Mouse (Mus musculus): ENCODE data around the gene Ttc23. TPM values are rescaled to one million over a fixed set of nuclear protein-coding genes. Genes with fewer than 3 reads are reported as not detected.

Gene Ttc23
- polyA plus RNA-seq, 1 experiment from 2014 or later, result 18.7 TPM

- Histone ChIP-seq H3K27ac (no peak overlapping the region), H3K9ac (no peak overlapping the region), H3K36me3 (ENCODE audit: poor library complexity, severe bottlenecking) (peaks cover 31% of the 10 kb centered on the region), H3K27me3 (no peaks in the 10 kb centered on the region), H3K9me3 (replicated peaks) (no peaks in the 10 kb centered on the region), H3K4me3 (no peak overlapping the region), H3K4me2 (no peak overlapping the region), H3K4me1 (no peaks in the 10 kb centered on the region)
- ATAC-seq, result no peak
- 97% methylated on average over 4 of the region's 4 CpGs for WGBS
Observed at GRCm38 (mm10) chr7:67728203-67728602, 81.0 kb downstream of the Ttc23 start.

- no peak overlapping the region for H3K9ac ChIP-seq
- no peaks in the 10 kb centered on the region for H3K27me3 ChIP-seq
- H3K9me3 ChIP-seq (replicated peaks), result no peaks in the 10 kb centered on the region
- WGBS, result 93% methylated on average over 4 of the region's 4 CpGs
- no peak overlapping the region for H3K4me3 ChIP-seq
- H3K36me3 ChIP-seq (ENCODE audit: poor library complexity, severe bottlenecking), result peaks cover 31% of the 10 kb centered on the region
- H3K4me2 ChIP-seq, result no peak overlapping the region
- no peak for ATAC-seq
- no peaks in the 10 kb centered on the region for H3K4me1 ChIP-seq
- no peak overlapping the region for H3K27ac ChIP-seq
Observed at GRCm38 (mm10) chr7:67728809-67729208, 81.6 kb downstream of the Ttc23 start.

GRCm38 (mm10) chr7:67730431-67731110 is 83.4 kb downstream of the Ttc23 start:
- Histone ChIP-seq H3K36me3 (ENCODE audit: poor library complexity, severe bottlenecking) (peaks cover 22% of the 10 kb centered on the region), H3K27ac (no peak overlapping the region), H3K4me1 (no peaks in the 10 kb centered on the region), H3K9me3 (replicated peaks) (no peaks in the 10 kb centered on the region), H3K4me2 (no peak overlapping the region), H3K4me3 (no peak overlapping the region), H3K9ac (no peak overlapping the region), H3K27me3 (no peaks in the 10 kb centered on the region)
- no peak for ATAC-seq
- 74% methylated on average over 5 of the region's 5 CpGs for WGBS

GRCm38 (mm10) chr7:67732276-67732675 is 85.1 kb downstream of the Ttc23 start:
- no peaks in the 10 kb centered on the region for H3K4me1 ChIP-seq
- H3K4me2 ChIP-seq, result no peak overlapping the region
- peaks cover 10% of the 10 kb centered on the region for H3K36me3 ChIP-seq (ENCODE audit: poor library complexity, severe bottlenecking)
- no peak for ATAC-seq
- 86% methylated on average over 4 of the region's 4 CpGs for whole genome bisulfite sequencing
- H3K27ac ChIP-seq, result no peak overlapping the region
- H3K4me3 ChIP-seq, result no peak overlapping the region
- no peaks in the 10 kb centered on the region for H3K9me3 ChIP-seq (replicated peaks)
- no peaks in the 10 kb centered on the region for H3K27me3 ChIP-seq
- no peak overlapping the region for H3K9ac ChIP-seq

- no peaks in the 10 kb centered on the region for H3K9me3 ChIP-seq (replicated peaks)
- no peak overlapping the region for H3K9ac ChIP-seq
- H3K4me3 ChIP-seq, result no peak overlapping the region
- H3K36me3 ChIP-seq (ENCODE audit: poor library complexity, severe bottlenecking), result no peaks in the 10 kb centered on the region
- no peak for ATAC-seq
- peaks cover 13% of the 10 kb centered on the region for H3K4me1 ChIP-seq
- no peaks in the 10 kb centered on the region for H3K27me3 ChIP-seq
- 86% methylated on average over 4 of the region's 4 CpGs for WGBS
- H3K4me2 ChIP-seq, result no peak overlapping the region
- H3K27ac ChIP-seq, result no peak overlapping the region
Observed at GRCm38 (mm10) chr7:67740382-67740781, 93.2 kb downstream of the Ttc23 start.

- Histone ChIP-seq H3K36me3 (ENCODE audit: poor library complexity, severe bottlenecking) (no peaks in the 10 kb centered on the region), H3K9ac (no peak overlapping the region), H3K4me3 (no peak overlapping the region), H3K9me3 (replicated peaks) (no peaks in the 10 kb centered on the region), H3K4me2 (no peak overlapping the region), H3K4me1 (peaks cover 13% of the 10 kb centered on the region), H3K27ac (no peak overlapping the region), H3K27me3 (no peaks in the 10 kb centered on the region)
- no peak for ATAC-seq
- WGBS, result 93% methylated on average over 5 of the region's 5 CpGs
Observed at GRCm38 (mm10) chr7:67740796-67741195, 93.6 kb downstream of the Ttc23 start.

- ATAC-seq, result peak; percentile 73
- Histone ChIP-seq H3K36me3 (ENCODE audit: poor library complexity, severe bottlenecking) (no peaks in the 10 kb centered on the region), H3K4me2 (no peak overlapping the region), H3K27me3 (no peaks in the 10 kb centered on the region), H3K27ac (no peak overlapping the region), H3K9ac (no peak overlapping the region), H3K9me3 (replicated peaks) (no peaks in the 10 kb centered on the region), H3K4me1 (peaks cover 13% of the 10 kb centered on the region), H3K4me3 (no peak overlapping the region)
- 60% methylated on average over 7 of the region's 7 CpGs for WGBS
Observed at GRCm38 (mm10) chr7:67741706-67742105, 94.5 kb downstream of the Ttc23 start.

- 95% methylated on average over 4 of the region's 4 CpGs for WGBS
- 0 out of 2 replicates have a peak, but pooled peaks cover 5% of the 10 kb centered on the region for H3K4me1 ChIP-seq
- ATAC-seq, result no peak
- no peak overlapping the region for H3K4me3 ChIP-seq
- no peak overlapping the region for H3K27ac ChIP-seq
- no peak overlapping the region for H3K9ac ChIP-seq
- no peaks in the 10 kb centered on the region for H3K9me3 ChIP-seq (replicated peaks)
- no peaks in the 10 kb centered on the region for H3K36me3 ChIP-seq (ENCODE audit: poor library complexity, severe bottlenecking)
- H3K4me2 ChIP-seq, result no peak overlapping the region
- no peaks in the 10 kb centered on the region for H3K27me3 ChIP-seq
Observed at GRCm38 (mm10) chr7:67747731-67748305, 100.6 kb downstream of the Ttc23 start.

GRCm38 (mm10) chr7:67749441-67750239 is 102.4 kb downstream of the Ttc23 start:
- no peak for ATAC-seq

GRCm38 (mm10) chr7:67754606-67755005 is 107.4 kb downstream of the Ttc23 start:
- peaks cover 10% of the 10 kb centered on the region for H3K4me1 ChIP-seq
- no peak for ATAC-seq
- 78% methylated on average over 11 of the region's 11 CpGs for WGBS
- H3K9me3 ChIP-seq (replicated peaks), result no peaks in the 10 kb centered on the region
- H3K4me2 ChIP-seq, result no peak overlapping the region
- no peaks in the 10 kb centered on the region for H3K36me3 ChIP-seq (ENCODE audit: poor library complexity, severe bottlenecking)
- H3K27me3 ChIP-seq, result peaks cover 20% of the 10 kb centered on the region
- no peak overlapping the region for H3K4me3 ChIP-seq
- no peak overlapping the region for H3K27ac ChIP-seq
- no peak overlapping the region for H3K9ac ChIP-seq

More at GRCm38 (mm10) chr7:67749441-67750239, 102.4 kb downstream of the Ttc23 start:
- no peak overlapping the region for H3K27ac ChIP-seq
- H3K4me1 ChIP-seq, result 0 out of 2 replicates have a peak, but pooled peaks cover 5% of the 10 kb centered on the region
- H3K27me3 ChIP-seq, result no peaks in the 10 kb centered on the region
- no peaks in the 10 kb centered on the region for H3K36me3 ChIP-seq (ENCODE audit: poor library complexity, severe bottlenecking)
- 76% methylated on average over 4 of the region's 4 CpGs for WGBS
- no peaks in the 10 kb centered on the region for H3K9me3 ChIP-seq (replicated peaks)
- H3K4me3 ChIP-seq, result no peak overlapping the region
- H3K9ac ChIP-seq, result no peak overlapping the region
- H3K4me2 ChIP-seq, result no peak overlapping the region

GRCm38 (mm10) chr7:67755366-67755765 is 108.2 kb downstream of the Ttc23 start:
- peaks cover 13% of the 10 kb centered on the region for H3K4me1 ChIP-seq
- no peak overlapping the region for H3K9ac ChIP-seq
- H3K27ac ChIP-seq, result no peak overlapping the region
- no peak overlapping the region for H3K4me3 ChIP-seq
- WGBS, result 75% methylated on average over 7 of the region's 7 CpGs
- peaks cover 20% of the 10 kb centered on the region for H3K27me3 ChIP-seq
- H3K4me2 ChIP-seq, result no peak overlapping the region
- no peaks in the 10 kb centered on the region for H3K36me3 ChIP-seq (ENCODE audit: poor library complexity, severe bottlenecking)
- H3K9me3 ChIP-seq (replicated peaks), result no peaks in the 10 kb centered on the region
- no peak for ATAC-seq

GRCm38 (mm10) chr7:67756636-67757035 is 109.4 kb downstream of the Ttc23 start:
- Histone ChIP-seq H3K36me3 (ENCODE audit: poor library complexity, severe bottlenecking) (no peaks in the 10 kb centered on the region), H3K4me2 (no peak overlapping the region), H3K27me3 (peaks cover 23% of the 10 kb centered on the region), H3K4me1 (peaks cover 13% of the 10 kb centered on the region), H3K9ac (no peak overlapping the region), H3K9me3 (replicated peaks) (no peaks in the 10 kb centered on the region), H3K4me3 (no peak overlapping the region), H3K27ac (no peak overlapping the region)
- WGBS, result 63% methylated on average over 5 of the region's 5 CpGs
- no peak for ATAC-seq

Measured in forebrain, embryonic 13.5 days (tissue).